Mouse (Mus musculus) lung, postnatal 25 days (tissue): ENCODE data around the gene Pitpnm1.
A peak's percentile ranks its signal among the peaks of the same experiment; 100 is the strongest.

Experiments
- DNase-seq: peaks from one replicate; pipeline ENCODE4 v3.0.0; 2022; ENCODE audit warnings: low spot score

Pitpnm1 gene

DNA sequence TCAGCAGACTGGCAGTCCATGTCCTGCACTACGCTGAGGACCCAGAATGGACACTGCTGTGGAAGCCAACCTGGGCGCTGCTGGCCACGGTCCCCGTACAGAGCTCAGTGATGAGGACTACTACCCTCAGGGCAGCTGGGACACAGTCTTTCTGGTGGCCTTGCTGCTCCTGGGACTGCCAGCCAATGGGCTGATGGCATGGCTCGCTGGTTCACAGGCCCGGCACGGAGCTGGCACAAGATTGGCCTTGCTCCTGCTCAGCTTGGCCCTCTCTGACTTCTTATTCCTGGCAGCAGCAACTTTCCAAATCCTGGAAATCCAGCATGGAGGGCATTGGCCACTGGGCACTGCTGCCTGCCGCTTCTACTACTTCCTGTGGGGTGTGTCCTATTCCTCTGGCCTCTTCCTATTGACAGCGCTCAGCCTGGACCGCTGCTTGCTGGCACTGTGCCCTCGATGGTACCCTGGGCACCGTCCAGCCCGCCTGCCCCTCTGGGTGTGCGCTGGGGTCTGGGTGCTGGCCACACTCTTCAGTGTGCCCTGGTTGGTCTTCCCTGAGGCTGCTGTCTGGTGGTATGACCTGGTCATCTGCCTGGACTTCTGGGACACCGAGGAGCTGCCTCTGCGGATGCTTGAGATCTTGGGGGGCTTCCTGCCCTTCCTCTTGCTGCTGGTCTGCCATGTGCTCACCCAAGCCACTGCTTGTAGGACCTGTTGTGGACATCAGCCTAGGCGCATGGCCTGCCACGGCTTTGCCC lies 42.8 kb downstream of the Pitpnm1 start:
- no peak for DNase-seq

DNA sequence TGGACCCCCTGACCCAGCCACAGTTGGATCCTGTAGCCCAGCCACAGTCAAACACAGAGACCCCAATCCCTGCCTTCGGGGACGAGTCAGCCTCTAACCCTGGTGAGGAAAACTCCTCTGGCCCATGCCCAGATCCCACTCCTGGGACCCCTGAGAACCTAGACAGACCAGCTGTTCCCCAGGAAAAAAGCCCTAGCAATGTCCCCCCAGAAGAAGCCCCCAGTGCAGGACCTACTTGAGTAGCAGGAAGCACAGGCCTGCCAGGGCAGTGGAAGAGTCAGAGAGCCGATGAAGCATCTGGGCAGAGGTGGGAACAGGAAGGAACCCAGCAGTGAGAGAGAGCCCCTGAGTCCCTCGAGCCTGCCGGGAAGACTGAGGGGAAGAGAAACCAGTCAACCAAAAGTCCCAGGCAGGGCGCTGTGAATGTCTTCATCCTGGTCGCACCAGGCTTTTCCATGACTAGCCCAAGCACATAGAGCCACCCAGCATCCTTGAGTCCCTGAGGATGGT lies 44.0 kb downstream of the Pitpnm1 start, which contains the start of gene Cabp4:
TSS of gene Cabp4 (minus strand) at position 275 of the 510 bp plus-strand sequence.
- no peak for DNase-seq

GRCm38 (mm10) chr19:4144550-4145498 lies 45.0 kb downstream of the Pitpnm1 start:
- no peak for DNase-seq

GRCm38 (mm10) chr19:4145936-4146335 lies 46.1 kb downstream of the Pitpnm1 start:
- DNase-seq = no peak

DNA sequence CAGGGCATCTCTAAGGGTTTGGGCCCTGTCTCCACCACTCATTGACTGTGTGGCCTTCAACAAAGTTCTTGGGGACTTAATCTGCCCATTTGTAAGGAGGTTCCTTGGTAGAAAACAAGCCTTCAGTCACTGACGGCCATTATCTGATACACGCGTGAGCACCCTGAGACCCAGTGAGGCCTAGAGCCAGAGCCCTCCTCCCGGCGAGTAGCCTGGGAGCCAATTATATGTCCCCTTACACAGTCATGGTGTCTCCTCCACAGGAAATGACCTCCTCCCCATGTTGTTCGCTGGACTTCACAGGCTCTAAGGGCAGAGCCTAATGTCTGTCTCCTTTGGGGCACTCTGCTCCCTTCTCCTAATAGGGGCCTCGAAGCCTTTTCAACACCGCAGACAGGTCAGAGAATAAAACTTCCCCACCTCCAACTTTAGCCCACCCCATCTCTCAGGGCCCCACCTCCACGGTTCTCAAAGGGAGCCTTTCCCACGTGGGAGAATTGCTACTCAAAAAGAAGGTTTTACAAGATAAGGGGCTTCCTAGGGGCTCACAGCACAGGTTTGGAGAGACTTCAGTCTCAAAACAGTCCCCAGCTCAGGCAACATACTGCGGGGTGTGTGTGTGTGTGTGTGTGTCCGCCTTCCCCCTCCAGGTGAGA lies 46.7 kb downstream of the Pitpnm1 start:
- DNase-seq = no peak

GRCm38 (mm10) chr19:4147022-4147405 lies 47.2 kb downstream of the Pitpnm1 start:
- no peak for DNase-seq

GRCm38 (mm10) chr19:4147782-4148490 lies 48.1 kb downstream of the Pitpnm1 start:
- DNase-seq = no peak

- peak; percentile 98 for DNase-seq
Observed at GRCm38 (mm10) chr19:4148491-4148806, 48.7 kb downstream of the Pitpnm1 start, which contains the start of gene Coro1b. TSS of gene Coro1b (plus strand) at chr19:4148619.

- DNase-seq = no peak
Observed at GRCm38 (mm10) chr19:4148819-4149218, 49.0 kb downstream of the Pitpnm1 start.

DNA sequence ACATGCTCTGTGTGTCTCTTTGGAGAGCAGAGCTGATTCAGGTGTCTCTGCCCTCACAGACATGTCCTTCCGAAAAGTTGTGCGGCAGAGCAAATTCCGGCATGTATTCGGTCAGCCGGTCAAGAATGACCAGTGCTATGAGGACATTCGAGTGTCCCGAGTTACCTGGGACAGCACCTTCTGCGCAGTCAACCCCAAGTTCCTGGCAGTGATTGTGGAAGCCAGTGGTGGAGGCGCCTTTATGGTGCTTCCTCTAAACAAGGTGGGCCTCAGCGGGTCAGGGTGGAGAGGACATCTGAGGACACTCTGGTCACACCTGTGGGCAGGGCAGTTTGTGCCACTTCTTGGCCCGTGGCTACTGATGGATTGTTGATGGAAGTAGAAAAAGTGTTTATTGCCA lies 49.5 kb downstream of the Pitpnm1 start:
- no peak for DNase-seq

DNA sequence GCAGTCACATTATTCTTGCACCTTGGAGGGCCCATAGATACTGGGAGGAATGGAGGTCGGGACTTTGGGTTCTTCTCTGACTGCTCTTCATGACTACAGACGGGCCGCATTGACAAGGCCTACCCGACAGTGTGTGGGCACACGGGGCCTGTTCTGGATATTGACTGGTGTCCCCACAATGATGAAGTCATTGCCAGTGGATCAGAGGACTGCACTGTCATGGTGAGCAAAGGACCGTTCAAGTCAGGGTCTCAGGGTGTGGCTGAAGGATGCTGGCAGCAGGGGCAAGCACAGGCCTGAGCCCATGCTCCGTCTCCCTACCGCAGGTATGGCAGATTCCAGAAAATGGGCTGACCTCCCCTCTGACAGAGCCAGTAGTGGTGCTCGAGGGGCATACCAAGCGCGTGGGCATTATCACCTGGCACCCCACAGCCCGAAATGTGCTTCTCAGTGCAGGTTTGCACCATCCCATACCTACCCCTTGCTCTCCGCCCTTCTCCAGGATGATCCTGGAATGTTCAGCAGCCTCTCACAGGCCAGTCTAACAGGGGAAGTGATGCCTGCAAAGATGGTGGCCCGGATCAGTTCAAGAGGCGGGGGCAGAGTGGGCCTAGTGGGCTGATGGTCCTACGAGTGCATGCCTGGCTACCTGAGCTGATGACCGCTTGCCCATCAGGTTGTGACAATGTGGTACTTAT lies 50.1 kb downstream of the Pitpnm1 start:
- DNase-seq = no peak

GRCm38 (mm10) chr19:4150567-4151487 lies 51.0 kb downstream of the Pitpnm1 start:
- DNase-seq = no peak

DNA sequence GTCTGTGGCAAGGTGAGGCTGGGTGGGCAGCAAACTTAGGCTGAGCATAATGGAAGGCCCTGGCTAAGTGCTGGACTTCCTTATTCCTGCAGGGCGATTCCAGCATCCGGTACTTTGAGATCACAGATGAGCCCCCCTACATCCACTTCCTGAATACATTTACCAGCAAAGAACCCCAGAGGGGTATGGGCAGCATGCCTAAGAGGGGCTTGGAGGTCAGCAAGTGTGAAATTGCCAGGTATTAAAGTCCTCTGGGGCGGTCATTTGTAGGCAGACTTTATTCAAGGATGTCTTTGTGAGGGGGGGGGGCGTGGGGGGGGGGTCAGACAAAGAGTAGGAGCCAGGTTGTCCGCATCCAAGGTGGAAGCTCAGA lies 51.7 kb downstream of the Pitpnm1 start:
- no peak for DNase-seq

- DNase-seq = no peak
Observed at GRCm38 (mm10) chr19:4151898-4152297, 52.1 kb downstream of the Pitpnm1 start.

DNA sequence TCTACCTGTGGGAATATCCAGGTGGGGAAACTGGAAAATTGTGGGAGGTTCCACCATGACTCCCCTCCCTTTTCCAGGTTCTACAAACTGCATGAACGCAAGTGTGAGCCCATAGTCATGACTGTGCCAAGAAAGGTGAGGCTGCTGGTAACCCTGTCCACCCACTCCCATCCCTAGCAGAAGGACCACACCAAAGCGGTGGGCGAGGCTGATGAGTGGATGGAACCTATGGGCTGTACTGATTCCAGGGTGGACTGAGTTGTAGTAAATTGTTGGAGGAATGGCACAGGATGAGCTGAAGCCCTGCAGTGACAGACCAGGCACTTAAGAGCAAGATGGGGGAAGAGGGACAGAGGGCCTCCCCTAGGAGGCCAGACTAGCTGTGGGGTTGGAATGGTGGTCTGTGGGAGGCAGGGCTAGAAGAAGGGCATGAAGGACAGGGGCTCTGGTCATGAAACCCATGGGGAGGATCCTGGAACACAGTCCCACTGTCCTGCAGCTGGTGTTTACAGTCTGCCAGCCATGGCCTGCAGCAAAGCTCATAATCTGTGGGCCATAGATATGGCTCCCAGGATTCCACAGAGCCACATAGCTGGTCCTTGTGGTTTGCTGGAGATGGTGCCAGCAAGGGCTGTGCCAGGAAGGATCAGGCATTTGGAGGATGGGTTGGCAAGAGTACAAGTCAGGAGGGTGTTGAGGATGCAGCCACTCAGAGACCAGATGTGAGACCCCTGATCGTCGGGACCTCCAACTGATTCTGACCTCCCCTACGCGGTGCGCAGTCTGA lies 52.8 kb downstream of the Pitpnm1 start:
- DNase-seq = no peak

GRCm38 (mm10) chr19:4153232-4153654 lies 53.4 kb downstream of the Pitpnm1 start, which contains the start of gene Ptprcap:
TSS of gene Ptprcap (plus strand) at chr19:4153604.
- no peak for DNase-seq

GRCm38 (mm10) chr19:4154437-4155222 lies 54.8 kb downstream of the Pitpnm1 start:
- DNase-seq = no peak
